Mouse (Mus musculus) limb, embryonic 10.5 days (tissue): Measurements from ENCODE around the gene Tmsb10. TPM values are rescaled to one million over a fixed set of nuclear protein-coding genes. Genes with fewer than 3 reads are reported as not detected.

Experiments
- DNase-seq: peaks from one replicate; pipeline ENCODE4 v3.0.0-alpha.2; 2017; ENCODE audit warnings: low spot score
- H3K27ac ChIP-seq: fragments of 300-500 bp; sonication (generic); 2 replicates; pipeline ENCODE4 v1.5.1; 2016; ENCODE audit warnings: mild to moderate bottlenecking
- H3K27me3 ChIP-seq: fragments of 300-500 bp; sonication (generic); 2 replicates; pipeline ENCODE4 v1.6.1; 2016; ENCODE audit warnings: low read depth, mild to moderate bottlenecking; ENCODE audit not compliant: poor library complexity, severe bottlenecking
- H3K36me3 ChIP-seq: fragments of 300-500 bp; sonication (generic); 2 replicates; pipeline ENCODE4 v1.6.1; 2016; ENCODE audit warnings: mild to moderate bottlenecking, moderate library complexity
- H3K4me1 ChIP-seq: fragments of 300-500 bp; sonication (generic); 2 replicates; pipeline ENCODE4 v1.6.1; 2016
- H3K4me3 ChIP-seq: fragments of 300-500 bp; sonication (generic); 2 replicates; pipeline ENCODE4 v1.5.1; 2016; ENCODE audit warnings: mild to moderate bottlenecking, moderate library complexity
- H3K9me3 ChIP-seq: fragments of 300-500 bp; sonication (generic); replicated peaks from 2 replicates; pipeline ENCODE4 v1.6.1; 2016; ENCODE audit warnings: mild to moderate bottlenecking
- WGBS: fragments of 180-500 bp; shearing (Covaris S2); methylation state at CpG from one replicate; pipeline ENCODE4 v1.1.7; 2016; 5-methylcytosine and 5-hydroxymethylcytosine counted together
- polyA plus RNA-seq: library from polyadenylated mRNA; unstranded; fragments of >200 nt; fragmentation: Nextera tagmentation; extraction: Ambion mirVana; gene quantifications from 2 replicates; pipeline ENCODE4 v1.2.1, GENCODE M21; 2016

The Tmsb10 gene
- polyA plus RNA-seq, 1 experiment from 2014 or later = 2,907 TPM

GRCm38 (mm10) chr6:72969787-72970186 is 11.2 kb upstream of the Tmsb10 start:
- Histone ChIP-seq H3K27me3 (no peaks in the 10 kb centered on the region), H3K4me1 (no peaks in the 10 kb centered on the region; the same call in 1 of the 2 replicates), H3K4me3 (no peak overlapping the region), H3K27ac (no peak overlapping the region), H3K36me3 (no peaks in the 10 kb centered on the region), H3K9me3 (no peaks in the 10 kb centered on the region)
- no peak for DNase-seq
- 85% methylated on average over 3 of the region's 3 CpGs for WGBS

DNA sequence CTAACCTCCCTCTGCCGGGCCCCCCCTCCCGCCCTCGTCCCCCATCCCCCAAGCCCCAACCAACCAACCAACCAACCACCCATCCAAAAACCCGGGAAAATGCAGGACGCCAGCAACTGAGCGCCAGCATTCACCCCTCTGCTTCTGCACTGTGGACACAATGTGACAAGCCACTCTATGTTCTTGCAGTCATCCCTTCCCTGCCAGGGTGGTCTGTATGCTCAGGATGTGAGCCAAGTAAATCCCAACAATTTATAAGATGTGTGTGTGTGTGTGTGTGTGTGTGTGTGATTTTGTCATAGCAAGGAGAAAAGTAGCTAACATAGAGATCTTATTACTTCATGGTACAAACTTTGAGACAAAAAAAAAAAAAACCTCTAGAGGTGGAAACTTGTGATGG is 6.7 kb upstream of the Tmsb10 start:
- 94% methylated on average over 6 of the region's 6 CpGs for WGBS
- Histone ChIP-seq H3K27ac (no peak overlapping the region), H3K27me3 (no peaks in the 10 kb centered on the region), H3K4me1 (peaks cover 31% of the 10 kb centered on the region), H3K36me3 (no peaks in the 10 kb centered on the region), H3K9me3 (no peaks in the 10 kb centered on the region), H3K4me3 (no peak overlapping the region)
- no peak for DNase-seq

GRCm38 (mm10) chr6:72962281-72962741 is 3.8 kb upstream of the Tmsb10 start:
- H3K36me3 ChIP-seq = 0 out of 2 replicates have a peak, but pooled peaks cover 2% of the 10 kb centered on the region

DNA sequence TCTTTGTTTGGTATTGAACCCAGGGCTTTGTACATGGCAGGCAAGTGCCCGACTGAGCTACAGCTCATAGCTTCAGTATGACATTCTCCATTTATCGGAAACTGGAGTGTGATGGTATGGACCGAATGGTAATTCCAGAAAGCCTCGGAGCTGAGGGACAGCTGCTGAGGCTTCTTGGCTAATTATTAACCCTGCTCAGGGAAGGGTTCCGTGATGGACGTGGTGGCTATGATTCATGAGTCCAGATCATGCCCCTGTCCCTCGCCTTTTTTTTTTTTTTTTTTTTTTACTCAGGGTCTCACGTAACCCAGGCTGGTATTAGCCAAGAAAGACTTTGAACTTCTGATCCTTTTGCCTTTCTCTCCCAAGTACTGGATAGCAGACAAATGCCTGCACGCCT is 3.1 kb upstream of the Tmsb10 start:
- Histone ChIP-seq H3K9me3 (no peaks in the 10 kb centered on the region), H3K4me1 (peaks cover 47% of the 10 kb centered on the region), H3K36me3 (0 out of 2 replicates have a peak, but pooled peaks cover 2% of the 10 kb centered on the region), H3K27me3 (no peaks in the 10 kb centered on the region), H3K27ac (peak overlapping the region; percentile 75), H3K4me3 (no peak overlapping the region)
- no peak for DNase-seq
- 75% methylated on average over 9 of the region's 9 CpGs for WGBS

More at GRCm38 (mm10) chr6:72962281-72962741, 3.8 kb upstream of the Tmsb10 start:
- WGBS = 50% methylated on average over 7 of the region's 7 CpGs
- no peak for DNase-seq
- Histone ChIP-seq H3K9me3 (no peaks in the 10 kb centered on the region), H3K27ac (peak overlapping the region; percentile 75), H3K4me1 (peaks cover 45% of the 10 kb centered on the region), H3K27me3 (no peaks in the 10 kb centered on the region), H3K4me3 (0 out of 2 replicates have a peak overlapping the region, but pooled peaks have one; percentile 1)

DNA sequence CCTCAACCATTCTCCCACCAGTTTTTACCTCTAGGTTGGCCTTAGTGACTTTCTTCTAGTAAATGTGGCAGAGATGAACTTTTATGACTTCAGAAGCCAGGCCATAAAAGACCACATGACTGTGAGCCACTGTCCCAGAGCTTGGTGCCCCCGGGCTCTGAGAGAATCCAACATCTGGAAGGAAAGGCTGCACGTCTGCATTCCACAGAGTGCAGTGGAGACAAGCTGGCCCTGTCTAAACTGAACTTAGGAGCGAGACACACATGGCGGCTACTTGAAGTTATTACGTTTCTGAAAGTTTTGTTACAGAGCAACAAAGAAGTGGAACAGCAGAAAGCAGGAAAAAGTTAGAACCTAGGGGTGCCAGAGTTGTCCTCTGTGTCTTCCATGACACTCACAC is 2.1 kb upstream of the Tmsb10 start:
- DNase-seq = peak; percentile 54
- Histone ChIP-seq H3K4me3 (no peak overlapping the region), H3K36me3 (0 out of 2 replicates have a peak, but pooled peaks cover 4% of the 10 kb centered on the region), H3K9me3 (no peaks in the 10 kb centered on the region), H3K27ac (peak overlapping the region; percentile 75), H3K27me3 (no peaks in the 10 kb centered on the region), H3K4me1 (peaks cover 57% of the 10 kb centered on the region)
- 42% methylated on average over 5 of the region's 5 CpGs for WGBS

- DNase-seq = no peak
- H3K27me3 ChIP-seq = no peaks in the 10 kb centered on the region
- H3K4me3 ChIP-seq = peak overlapping the region; percentile 81
- no peaks in the 10 kb centered on the region for H3K9me3 ChIP-seq
- WGBS = 44% methylated on average over 4 of the region's 4 CpGs
- peaks cover 59% of the 10 kb centered on the region for H3K4me1 ChIP-seq
- H3K36me3 ChIP-seq = 0 out of 2 replicates have a peak, but pooled peaks cover 7% of the 10 kb centered on the region
- H3K27ac ChIP-seq = peak overlapping the region; percentile 98
These were observed 627 bp upstream of the Tmsb10 start for GRCm38 (mm10) chr6:72959175-72959574.

DNA sequence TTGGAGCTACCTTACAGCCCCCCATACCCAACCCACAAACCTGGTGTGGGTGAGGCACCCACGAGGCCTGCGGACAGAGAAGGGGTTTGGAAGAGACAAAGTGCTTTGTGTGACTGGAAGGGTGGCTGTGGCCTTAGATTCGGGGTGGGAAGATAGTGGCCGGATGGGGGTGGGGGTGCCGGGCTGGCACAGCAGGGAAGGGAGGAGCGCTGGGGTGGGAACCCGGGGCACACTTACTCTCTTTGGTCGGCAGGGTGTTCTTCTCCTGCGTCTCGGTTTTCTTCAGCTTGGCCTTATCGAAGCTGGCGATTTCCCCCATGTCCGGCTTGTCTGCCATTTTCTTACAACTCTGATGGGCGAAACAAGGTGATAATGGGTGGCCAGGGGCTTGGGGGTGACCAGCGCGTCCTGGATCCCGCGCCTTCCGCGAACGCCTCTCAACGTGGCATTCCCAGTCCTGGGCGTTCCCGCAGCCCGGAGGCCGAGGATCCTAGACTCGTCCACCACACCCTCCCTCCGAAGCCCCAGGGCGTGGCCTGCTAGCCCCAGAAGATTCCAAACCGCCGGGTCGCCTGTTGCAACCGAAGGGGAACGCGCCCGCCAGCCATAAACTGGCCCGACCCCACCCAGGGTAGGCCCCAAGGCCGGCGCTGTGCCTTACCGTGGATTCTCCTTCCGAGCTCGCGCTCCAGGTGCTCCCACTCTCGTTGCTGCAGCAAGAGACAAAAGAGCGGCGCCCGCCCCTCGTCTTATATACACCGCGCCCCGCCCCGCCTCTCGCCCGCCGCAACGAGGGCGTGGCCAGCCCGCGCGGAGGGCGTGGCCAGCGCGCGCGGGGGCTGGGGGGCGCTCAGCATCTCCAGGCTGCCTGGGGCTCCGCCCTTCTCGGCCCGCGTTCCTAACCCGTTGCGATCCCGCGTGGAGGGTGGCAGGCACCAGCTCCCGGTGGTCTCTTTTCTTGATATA is 589 bp downstream of the Tmsb10 start:
- Histone ChIP-seq H3K27me3 (no peaks in the 10 kb centered on the region), H3K9me3 (no peaks in the 10 kb centered on the region), H3K4me3 (peak overlapping the region; percentile 81), H3K36me3 (0 out of 2 replicates have a peak, but pooled peaks cover 7% of the 10 kb centered on the region), H3K4me1 (peaks cover 61% of the 10 kb centered on the region), H3K27ac (peak overlapping the region; percentile 98)
- WGBS = under 1% methylated on average over 73 of the region's 75 CpGs
- DNase-seq = peak; percentile 95

- Histone ChIP-seq H3K27me3 (no peaks in the 10 kb centered on the region), H3K4me1 (peaks cover 60% of the 10 kb centered on the region), H3K9me3 (no peaks in the 10 kb centered on the region), H3K36me3 (0 out of 2 replicates have a peak, but pooled peaks cover 7% of the 10 kb centered on the region), H3K4me3 (peak overlapping the region; percentile 81), H3K27ac (peak overlapping the region; percentile 75)
- 1% methylated on average over 14 of the region's 14 CpGs for WGBS
- DNase-seq = no peak
These were observed 1.5 kb downstream of the Tmsb10 start for GRCm38 (mm10) chr6:72957093-72957435.

GRCm38 (mm10) chr6:72956199-72957092 is 2.1 kb downstream of the Tmsb10 start:
- Histone ChIP-seq H3K9me3 (no peaks in the 10 kb centered on the region), H3K27me3 (no peaks in the 10 kb centered on the region), H3K36me3 (0 out of 2 replicates have a peak, but pooled peaks cover 7% of the 10 kb centered on the region), H3K4me3 (peak overlapping the region; percentile 81), H3K27ac (peak overlapping the region; percentile 75), H3K4me1 (peaks cover 57% of the 10 kb centered on the region)
- peak; percentile 78 for DNase-seq
- 4% methylated on average over 15 of the region's 15 CpGs for WGBS

- 57% methylated on average over 8 of the region's 8 CpGs for WGBS
- Histone ChIP-seq H3K27me3 (no peaks in the 10 kb centered on the region), H3K4me1 (peaks cover 49% of the 10 kb centered on the region), H3K36me3 (0 out of 2 replicates have a peak, but pooled peaks cover 7% of the 10 kb centered on the region), H3K4me3 (peak overlapping the region; percentile 81), H3K27ac (peak overlapping the region; percentile 75), H3K9me3 (no peaks in the 10 kb centered on the region)
- no peak for DNase-seq
These were observed 2.9 kb downstream of the Tmsb10 start for GRCm38 (mm10) chr6:72955517-72956198.

- Histone ChIP-seq H3K4me1 (peaks cover 41% of the 10 kb centered on the region), H3K27me3 (no peaks in the 10 kb centered on the region), H3K9me3 (no peaks in the 10 kb centered on the region), H3K27ac (no peak overlapping the region), H3K4me3 (no peak overlapping the region), H3K36me3 (0 out of 2 replicates have a peak, but pooled peaks cover 7% of the 10 kb centered on the region)
- no peak for DNase-seq
- WGBS = 79% methylated on average over 7 of the region's 7 CpGs
These were observed 3.8 kb downstream of the Tmsb10 start for GRCm38 (mm10) chr6:72954786-72955185.

DNA sequence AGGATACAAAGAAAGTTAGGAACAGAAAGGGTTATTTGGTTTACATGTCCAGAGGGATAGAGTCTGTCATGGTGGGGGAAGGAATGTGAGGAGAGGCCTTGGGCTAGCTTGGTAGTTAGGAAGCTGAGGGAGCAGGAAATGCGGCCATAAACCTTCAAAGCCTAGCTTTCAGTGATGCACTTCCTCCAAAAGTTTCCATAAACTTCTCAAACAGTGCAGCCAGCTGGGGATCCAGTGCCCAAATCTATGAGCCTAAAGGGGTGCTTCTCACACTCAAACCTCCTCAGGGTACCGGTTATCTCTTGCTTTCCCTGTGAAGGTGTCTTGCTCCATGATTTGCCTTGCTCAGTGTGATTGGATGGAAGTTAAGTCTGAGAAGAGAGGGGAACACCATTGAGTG is 5.6 kb downstream of the Tmsb10 start:
- 80% methylated on average over 2 of the region's 2 CpGs for WGBS
- Histone ChIP-seq H3K27me3 (no peaks in the 10 kb centered on the region), H3K9me3 (no peaks in the 10 kb centered on the region), H3K36me3 (0 out of 2 replicates have a peak, but pooled peaks cover 7% of the 10 kb centered on the region), H3K4me1 (peaks cover 30% of the 10 kb centered on the region), H3K27ac (peak overlapping the region; percentile 27; the same call in 1 of the 2 replicates), H3K4me3 (no peak overlapping the region)
- no peak for DNase-seq
